Mouse (Mus musculus) midbrain, postnatal 0 days (tissue): ENCODE data around the gene Setd3. TPM values are rescaled to one million over a fixed set of nuclear protein-coding genes. Genes with fewer than 3 reads are reported as not detected.
A peak's percentile ranks its signal among the peaks of the same experiment; 100 is the strongest.

Source experiments
- ATAC-seq: fragments of 200-750 bp; cut with Nextera tagmentation; 2 replicates; pipeline ENCODE4 v1.8.0; 2017; ENCODE audit warnings: moderate number of reproducible peaks, mild to moderate bottlenecking, moderate TSS enrichment, moderate library complexity; ENCODE audit not compliant: low FRiP score
- DNase-seq: peaks from one replicate; pipeline ENCODE4 v3.0.0-alpha.2; 2015; ENCODE audit warnings: low spot score
- H3K27ac ChIP-seq: fragments of 300-500 bp; sonication (generic); 2 replicates; pipeline ENCODE4 v1.5.1; 2014; ENCODE audit warnings: low read depth, mild to moderate bottlenecking, low read length, mixed read lengths
- H3K27me3 ChIP-seq: fragments of 300-500 bp; sonication (generic); 2 replicates; pipeline ENCODE4 v1.6.1; 2014; ENCODE audit warnings: low read length, control low read depth, mixed read lengths; ENCODE audit not compliant: insufficient read depth
- H3K36me3 ChIP-seq: fragments of 300-500 bp; sonication (generic); 2 replicates; pipeline ENCODE4 v1.6.1; 2014; ENCODE audit warnings: low read length, control low read depth, mixed read lengths; ENCODE audit not compliant: insufficient read depth
- H3K4me1 ChIP-seq: fragments of 300-500 bp; sonication (generic); 2 replicates; pipeline ENCODE4 v1.6.1; 2014; ENCODE audit warnings: mild to moderate bottlenecking, control low read depth, antibody characterized with exemption, low read length, mixed read lengths; ENCODE audit not compliant: insufficient read depth
- H3K4me2 ChIP-seq: fragments of 300-500 bp; sonication (generic); 2 replicates; pipeline ENCODE4 v1.6.1; 2014; ENCODE audit warnings: low read depth, mild to moderate bottlenecking, low read length, mixed read lengths; ENCODE audit not compliant: poor library complexity, severe bottlenecking
- H3K4me3 ChIP-seq: fragments of 300-500 bp; sonication (generic); 2 replicates; pipeline ENCODE4 v1.5.1; 2014; ENCODE audit warnings: low read depth, mild to moderate bottlenecking, low read length, moderate library complexity
- H3K9ac ChIP-seq: fragments of 300-500 bp; sonication (generic); replicated peaks from 2 replicates; pipeline ENCODE4 v1.6.1; 2014; ENCODE audit warnings: mild to moderate bottlenecking, low read length, moderate library complexity, mixed read lengths; ENCODE audit not compliant: poor library complexity, severe bottlenecking
- H3K9me3 ChIP-seq: fragments of 300-500 bp; sonication (generic); 2 replicates; pipeline ENCODE4 v1.6.1; 2016; ENCODE audit warnings: low read length, control low read depth
- CTCF ChIP-seq: IDR thresholded peaks from 2 replicates; pipeline ENCODE4 v1.5.1; 2016; ENCODE audit warnings: antibody characterized with exemption, mild to moderate bottlenecking
- WGBS: fragments of 180-500 bp; shearing (Covaris S2); extraction: QIAGEN DNeasy Blood & Tissue Kit; methylation state at CpG from one replicate; pipeline ENCODE4 v1.1.7; 2014; 5-methylcytosine and 5-hydroxymethylcytosine counted together
- polyA plus RNA-seq: library from polyadenylated mRNA; unstranded; fragments of >200 nt; fragmentation: Nextera tagmentation; extraction: Ambion mirVana; gene quantifications from 2 replicates; pipeline ENCODE4 v1.2.1, GENCODE M21; 2015
- total RNA-seq: library from RNA; depleted of rRNA; stranded (reverse); fragments of >200 nt; gene quantifications from 2 replicates; pipeline ENCODE4 v1.2.3, GENCODE M21; 2014

Setd3 gene
- total and polyA plus RNA-seq, 2 experiments from 2014 or later: 74.6 to 91.2 TPM

DNA sequence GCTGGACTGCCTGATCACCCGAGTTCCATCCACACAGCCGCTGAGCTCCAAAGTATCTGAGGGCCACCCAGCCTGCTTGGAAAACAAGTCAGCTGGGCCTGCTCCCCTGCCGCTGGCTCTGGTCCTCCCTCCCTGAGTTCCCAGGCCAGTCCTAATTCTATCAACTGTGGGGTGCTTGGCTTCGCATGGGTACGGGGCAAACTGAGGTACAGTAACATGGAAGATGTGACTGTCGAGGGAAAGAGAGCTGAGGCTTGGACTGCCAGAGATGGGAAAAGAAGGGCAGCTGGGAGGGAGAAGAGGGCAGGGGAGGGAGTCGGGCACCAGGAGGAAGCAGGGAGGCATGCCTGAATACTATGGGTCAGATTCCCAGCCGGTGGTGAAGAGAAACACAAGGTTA, 78.9 kb downstream of the Setd3 start:
- no peaks in the 10 kb centered on the region for H3K27me3 ChIP-seq
- ATAC-seq (no peak), DNase-seq (no peak)
- H3K27ac ChIP-seq: no peak overlapping the region
- no peak overlapping the region for H3K4me3 ChIP-seq
- H3K36me3 ChIP-seq: no peaks in the 10 kb centered on the region
- WGBS: 84% methylated on average over 8 of the region's 8 CpGs
- H3K9me3 ChIP-seq: no peaks in the 10 kb centered on the region
- no peak overlapping the region for H3K4me2 ChIP-seq
- H3K9ac ChIP-seq: no peak overlapping the region
- H3K4me1 ChIP-seq: no peaks in the 10 kb centered on the region
- TF ChIP-seq CTCF: no peak

DNA sequence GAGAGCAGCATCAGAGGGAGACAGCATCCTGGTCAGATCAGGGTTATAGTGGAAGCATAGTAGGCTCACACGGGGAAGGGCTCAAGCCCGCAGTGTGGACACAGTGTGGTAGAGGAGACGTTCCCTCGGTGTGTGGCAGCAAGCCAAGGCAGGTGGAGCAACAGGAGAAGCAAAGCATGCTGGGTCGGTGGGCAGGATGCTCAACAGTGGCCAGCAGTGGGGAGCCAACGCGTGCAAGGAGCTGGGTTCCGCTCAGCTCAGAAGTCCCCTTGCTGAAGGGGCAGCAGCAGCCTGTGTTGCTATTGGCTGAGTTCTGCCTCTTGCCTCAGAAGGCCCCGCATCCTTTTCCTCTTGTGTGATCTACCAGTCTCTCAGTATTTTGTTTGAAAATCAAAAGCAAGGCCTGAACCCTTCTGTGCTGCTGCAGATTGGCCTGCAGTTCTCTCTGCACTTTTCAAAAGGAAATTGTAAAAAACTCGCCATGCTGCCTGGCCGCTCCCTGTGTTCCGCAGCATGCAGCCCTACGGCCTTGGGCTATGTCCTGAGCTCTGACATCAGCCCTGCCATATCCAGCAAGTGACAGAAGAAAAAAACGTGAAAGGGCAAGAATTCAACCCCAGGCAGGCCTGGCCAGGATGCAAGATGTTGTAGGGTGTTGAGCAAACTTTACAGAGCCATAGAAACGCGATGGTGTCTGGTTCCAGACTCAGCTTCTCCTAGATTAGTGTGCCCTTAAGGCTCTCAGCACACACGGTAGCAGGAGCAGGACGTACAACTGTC, 80.7 kb downstream of the Setd3 start:
- no peak for TF ChIP-seq CTCF
- H3K27me3 ChIP-seq: no peaks in the 10 kb centered on the region
- DNase-seq: no peak
- no peak overlapping the region for H3K4me2 ChIP-seq
- H3K9ac ChIP-seq: no peak overlapping the region
- no peak overlapping the region for H3K27ac ChIP-seq
- WGBS: 57% methylated on average over 18 of the region's 18 CpGs
- no peaks in the 10 kb centered on the region for H3K4me1 ChIP-seq
- H3K36me3 ChIP-seq: no peaks in the 10 kb centered on the region
- H3K4me3 ChIP-seq: no peak overlapping the region
- 0 out of 2 replicates have a peak, but pooled peaks have one; percentile 20 for ATAC-seq
- no peaks in the 10 kb centered on the region for H3K9me3 ChIP-seq

DNA sequence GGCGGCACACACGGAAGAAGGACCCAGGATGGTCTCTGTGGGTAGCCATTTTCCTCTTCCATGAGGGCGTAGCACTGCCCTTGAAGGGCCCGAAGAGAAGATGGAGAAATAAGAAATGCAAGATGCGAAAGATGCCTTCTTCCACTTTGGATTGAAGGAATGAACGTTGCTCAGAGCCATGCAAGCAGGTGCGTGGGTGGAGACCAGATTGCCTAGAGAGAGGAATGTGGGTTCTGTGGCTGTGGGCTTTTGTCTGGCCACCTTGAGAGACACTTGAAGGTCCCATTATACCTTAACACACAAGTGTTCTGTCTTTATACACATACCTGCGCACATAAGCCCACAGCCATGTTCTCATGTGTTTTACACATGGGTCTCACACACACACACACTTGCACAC, 81.5 kb downstream of the Setd3 start:
- Histone ChIP-seq H3K27me3 (no peaks in the 10 kb centered on the region), H3K4me1 (no peaks in the 10 kb centered on the region), H3K27ac (no peak overlapping the region), H3K9me3 (no peaks in the 10 kb centered on the region), H3K4me3 (no peak overlapping the region), H3K9ac (no peak overlapping the region), H3K36me3 (no peaks in the 10 kb centered on the region), H3K4me2 (no peak overlapping the region)
- WGBS: 92% methylated on average over 8 of the region's 8 CpGs
- ATAC-seq (no peak), DNase-seq (no peak)
- TF ChIP-seq CTCF: no peak

DNA sequence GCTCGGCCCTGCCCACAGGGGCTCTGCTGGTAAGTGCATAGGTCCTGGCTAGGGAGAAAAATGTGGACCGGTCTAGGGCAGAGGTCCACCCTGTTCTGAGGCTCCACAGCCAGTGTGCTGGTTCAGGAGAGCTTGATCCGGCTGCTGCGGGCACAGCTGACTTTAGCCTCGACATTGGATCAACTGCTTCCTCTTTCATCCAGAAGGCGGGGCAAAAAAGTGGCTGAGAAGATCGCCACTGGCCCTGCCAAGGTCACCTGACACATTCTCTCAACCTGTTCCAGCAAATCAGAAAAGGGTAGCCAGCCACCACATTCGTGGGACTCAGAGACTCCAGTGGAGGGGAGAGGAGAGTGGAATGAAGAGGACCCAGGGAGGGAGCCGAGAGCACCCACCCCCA, 90.9 kb downstream of the Setd3 start:
- 71% methylated on average over 9 of the region's 9 CpGs for WGBS
- TF ChIP-seq CTCF: no peak
- no peaks in the 10 kb centered on the region for H3K4me1 ChIP-seq
- H3K4me2 ChIP-seq: no peak overlapping the region
- no peak for ATAC-seq
- no peak overlapping the region for H3K27ac ChIP-seq
- H3K36me3 ChIP-seq: no peaks in the 10 kb centered on the region
- no peak for DNase-seq
- no peak overlapping the region for H3K4me3 ChIP-seq
- no peaks in the 10 kb centered on the region for H3K27me3 ChIP-seq
- no peaks in the 10 kb centered on the region for H3K9me3 ChIP-seq
- no peak overlapping the region for H3K9ac ChIP-seq

GRCm38 (mm10) chr12:108087489-108087888, 91.6 kb downstream of the Setd3 start:
- Histone ChIP-seq H3K9ac (no peak overlapping the region), H3K36me3 (no peaks in the 10 kb centered on the region), H3K4me2 (no peak overlapping the region), H3K27me3 (no peaks in the 10 kb centered on the region), H3K9me3 (no peaks in the 10 kb centered on the region), H3K4me3 (no peak overlapping the region), H3K27ac (no peak overlapping the region), H3K4me1 (no peaks in the 10 kb centered on the region)
- WGBS: 91% methylated on average over 2 of the region's 2 CpGs
- no peak for ATAC-seq
- no peak; the same call in 1 of the 2 replicates for TF ChIP-seq CTCF
- DNase-seq: no peak

- peak; percentile 11; the same call in 1 of the 2 replicates for TF ChIP-seq CTCF
- ATAC-seq (no peak), DNase-seq (no peak)
- H3K9ac ChIP-seq: no peak overlapping the region
- H3K9me3 ChIP-seq: no peaks in the 10 kb centered on the region
- no peak overlapping the region for H3K4me3 ChIP-seq
- no peaks in the 10 kb centered on the region for H3K36me3 ChIP-seq
- WGBS: 73% methylated on average over 10 of the region's 10 CpGs
- no peak overlapping the region for H3K27ac ChIP-seq
- H3K27me3 ChIP-seq: no peaks in the 10 kb centered on the region
- no peaks in the 10 kb centered on the region for H3K4me1 ChIP-seq
- H3K4me2 ChIP-seq: no peak overlapping the region
These were observed 100.9 kb downstream of the Setd3 start for GRCm38 (mm10) chr12:108078122-108078752.
